Mouse (Mus musculus) adrenal gland, adult (tissue): ENCODE data around the gene Chac1.
A peak's percentile ranks its signal among the peaks of the same experiment; 100 is the strongest.

Source experiments
- DNase-seq, 2 experiments: peaks; one replicate each; pipeline ENCODE4 v3.0.0; 2022 to 2023; ENCODE audit warnings: low spot score in 1 of 2; ENCODE audit not compliant: inconsistent age in 2 of 2

Gene Chac1

DNA sequence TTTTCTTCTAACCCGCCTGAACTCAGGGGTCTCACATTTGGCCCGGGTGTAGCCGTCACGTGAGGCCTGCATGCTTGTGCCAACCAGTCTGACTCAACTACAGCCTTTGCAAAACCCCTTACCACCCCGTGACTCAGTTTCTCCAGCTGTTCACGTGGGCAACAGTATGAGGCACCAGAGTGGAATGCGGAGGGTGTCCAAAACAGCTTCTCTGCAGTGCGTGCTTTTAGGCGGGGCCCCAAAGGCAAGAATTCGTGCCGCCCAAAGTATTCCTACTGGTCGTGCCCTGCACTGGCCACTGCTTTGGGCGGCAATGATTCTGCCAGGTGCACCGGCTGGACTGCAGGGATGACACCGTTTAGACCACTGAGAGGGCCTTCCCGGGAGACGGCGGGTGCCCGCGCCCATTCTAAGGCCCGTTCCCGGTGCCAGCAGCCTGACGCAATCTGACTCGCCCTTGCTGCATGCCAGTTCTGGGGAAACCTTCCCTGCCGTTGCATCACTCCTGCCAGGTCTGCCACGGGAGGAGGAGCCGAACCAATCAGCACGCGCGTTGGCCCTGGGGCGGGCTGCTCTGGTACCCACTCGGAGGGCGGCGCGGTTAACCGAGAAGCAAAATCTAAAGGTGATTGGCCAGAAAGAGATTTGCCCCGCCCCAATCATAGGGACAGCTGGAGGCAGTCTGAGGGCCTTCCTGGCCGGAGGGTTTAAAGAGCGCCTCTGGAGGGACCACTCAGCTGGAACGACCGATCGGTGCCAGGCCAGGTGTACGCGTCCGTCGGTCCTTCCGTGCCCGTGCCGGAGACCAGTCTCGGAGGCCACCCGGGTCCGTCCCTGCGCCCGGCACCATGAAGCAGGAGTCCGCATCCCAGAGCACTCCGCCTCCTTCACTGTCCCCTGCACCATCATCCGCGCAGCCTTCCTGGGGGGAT, at the start of gene Chac1:
Chac1 (plus strand) TSS at position 675 of the 932 bp plus-strand sequence.
- peak; percentile 95 to 98 for DNase-seq

- DNase-seq, result peak; percentile 29 to 72
These were observed 48.2 kb upstream of the Chac1 start for GRCm38 (mm10) chr2:119302876-119303275.

DNA sequence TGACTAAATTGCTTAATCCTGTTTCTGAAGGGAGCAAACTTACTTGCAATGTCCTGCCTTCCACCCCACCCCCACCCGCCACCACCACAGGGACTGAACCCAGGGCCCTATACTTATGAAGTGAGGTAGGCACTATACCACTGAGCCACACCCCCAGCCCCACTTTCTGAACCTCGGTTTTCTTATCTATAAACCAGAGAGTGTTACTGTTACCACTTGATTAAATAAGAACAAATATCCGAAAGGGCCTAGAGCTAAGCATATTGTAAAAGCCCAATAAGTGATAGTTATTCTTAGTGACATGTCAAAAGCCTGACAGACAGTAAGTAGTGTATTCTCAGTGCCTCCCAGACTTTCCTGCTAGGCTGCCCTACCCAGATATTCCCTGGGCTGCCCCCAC, 46.6 kb upstream of the Chac1 start:
- peak in 1 of 2 experiments; percentile 23 for DNase-seq

DNA sequence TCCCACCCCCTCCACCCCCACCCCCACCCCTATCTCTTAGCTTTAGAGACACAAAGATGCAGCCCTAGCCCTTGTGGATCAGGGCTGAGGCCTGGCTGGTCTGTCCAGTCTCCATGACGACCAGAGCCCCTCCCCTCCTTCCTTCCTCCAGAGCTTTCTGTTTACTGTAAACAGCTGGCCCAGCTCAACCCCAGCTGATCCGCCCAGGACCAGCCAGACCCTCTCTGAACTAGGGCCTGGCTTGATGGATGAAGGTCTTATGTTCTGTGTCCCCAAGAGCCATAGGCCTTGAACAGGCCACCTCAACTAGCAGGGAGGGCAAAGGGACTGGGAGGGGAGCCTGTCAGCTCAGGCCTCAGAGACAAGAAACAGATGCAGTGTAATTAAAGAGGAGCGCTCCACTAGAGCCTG, 46.2 kb upstream of the Chac1 start:
- peak; percentile 52 to 69 for DNase-seq

GRCm38 (mm10) chr2:119311544-119311943, 39.5 kb upstream of the Chac1 start:
- peak; percentile 54 to 78 for DNase-seq

- DNase-seq, result no peak
These were observed 38.6 kb upstream of the Chac1 start for GRCm38 (mm10) chr2:119312380-119312958.

DNA sequence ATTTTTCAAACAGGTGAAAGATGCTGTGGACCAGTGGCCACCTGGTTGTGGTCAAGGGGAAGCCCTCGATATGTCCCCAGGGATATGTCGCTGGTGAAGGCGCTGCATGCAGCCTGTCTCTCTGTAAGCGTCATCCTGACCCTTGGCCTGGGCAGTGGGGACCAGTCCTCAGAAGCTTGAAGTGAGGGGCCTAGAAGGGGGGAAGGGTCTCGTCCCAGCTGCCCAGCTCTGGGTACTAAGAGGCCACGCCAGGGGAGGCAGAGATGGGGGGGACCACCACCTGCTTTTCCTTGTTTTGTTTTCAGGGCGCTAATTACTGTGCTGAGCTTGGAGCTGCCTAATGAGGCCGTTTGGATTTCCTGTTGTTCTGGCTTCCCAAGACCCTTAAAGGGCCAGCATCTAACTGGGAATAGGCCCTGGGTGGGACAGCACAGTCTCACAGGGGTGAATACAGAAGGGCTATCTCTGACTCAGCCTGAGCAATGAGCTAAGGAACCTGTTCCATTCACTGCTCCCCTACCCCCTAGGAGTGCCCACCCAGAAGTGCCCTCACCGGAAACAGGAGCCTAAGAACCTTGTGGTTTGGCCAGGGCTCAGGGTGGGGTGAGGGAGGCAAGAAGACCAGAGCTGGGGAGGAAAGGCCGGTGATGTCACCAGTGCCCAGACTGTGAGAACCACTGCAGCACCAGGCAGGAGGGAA, 37.1 kb upstream of the Chac1 start:
- DNase-seq, result no peak

DNA sequence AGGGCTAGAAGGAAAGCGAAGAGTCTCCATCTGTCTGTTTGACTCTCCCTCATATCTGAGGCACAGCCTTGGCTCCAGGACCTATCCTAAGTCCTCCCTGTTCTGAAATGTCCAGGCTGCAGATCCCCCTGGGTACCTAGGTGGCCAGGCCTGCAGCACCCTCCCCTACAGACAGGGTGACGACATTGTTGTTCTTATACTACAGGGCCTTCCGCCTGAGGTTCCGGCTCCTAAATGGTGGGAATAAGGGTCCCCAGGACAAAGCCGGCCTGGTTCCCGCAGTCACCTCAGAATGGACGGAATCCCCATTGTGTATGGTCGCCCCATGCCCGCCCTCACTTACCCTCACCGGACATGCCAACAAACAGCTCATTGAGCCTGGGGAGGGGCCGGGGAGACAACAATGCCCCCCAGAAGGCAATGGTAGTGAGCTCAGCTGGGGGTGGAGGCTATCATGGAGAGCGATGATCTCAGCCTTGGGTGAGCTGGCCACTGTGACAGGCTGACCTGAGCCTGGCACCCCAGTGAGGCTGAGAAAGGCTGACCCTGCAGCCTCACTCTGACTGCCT, 36.2 kb upstream of the Chac1 start:
- DNase-seq, result no peak

DNA sequence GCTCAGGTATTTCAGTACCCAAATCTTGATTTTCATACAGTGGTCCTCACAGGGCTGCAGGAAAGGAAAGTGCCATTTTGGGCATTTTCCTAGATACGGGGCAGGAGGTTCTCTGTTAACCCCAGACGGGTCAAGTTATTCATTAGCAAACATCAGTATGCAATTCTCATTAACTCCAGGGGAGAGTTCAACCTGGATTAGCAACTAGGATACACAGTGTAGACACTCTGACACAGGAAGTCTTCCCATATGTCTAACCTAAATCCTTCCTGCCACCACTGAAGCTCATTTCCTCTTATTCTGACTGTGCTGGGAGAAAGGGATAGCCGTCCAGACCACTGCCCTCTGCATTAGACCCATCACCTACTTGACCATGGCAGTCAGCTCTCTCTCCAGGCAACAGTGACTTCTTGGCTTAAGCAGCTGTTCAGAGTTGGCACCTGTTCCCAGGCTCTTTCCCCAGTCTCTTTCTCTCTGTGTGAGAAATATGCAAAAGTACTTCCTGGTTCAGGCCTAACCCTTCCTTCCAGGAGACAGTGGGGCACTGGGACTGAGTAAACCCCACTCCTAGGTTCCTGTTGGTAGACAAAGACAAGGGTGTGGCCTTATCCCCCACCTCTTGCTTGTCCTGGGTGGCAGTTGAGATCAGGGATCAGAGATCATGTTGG, 32.9 kb upstream of the Chac1 start:
- no peak for DNase-seq

- DNase-seq, result peak in 1 of 2 experiments; percentile 55
These were observed 30.5 kb upstream of the Chac1 start for GRCm38 (mm10) chr2:119320571-119320970.

GRCm38 (mm10) chr2:119321771-119322586, 29.1 kb upstream of the Chac1 start:
- DNase-seq, result peak in 1 of 2 experiments; percentile 41

GRCm38 (mm10) chr2:119322587-119323300, 28.3 kb upstream of the Chac1 start:
- peak in 1 of 2 experiments; percentile 70 for DNase-seq

DNA sequence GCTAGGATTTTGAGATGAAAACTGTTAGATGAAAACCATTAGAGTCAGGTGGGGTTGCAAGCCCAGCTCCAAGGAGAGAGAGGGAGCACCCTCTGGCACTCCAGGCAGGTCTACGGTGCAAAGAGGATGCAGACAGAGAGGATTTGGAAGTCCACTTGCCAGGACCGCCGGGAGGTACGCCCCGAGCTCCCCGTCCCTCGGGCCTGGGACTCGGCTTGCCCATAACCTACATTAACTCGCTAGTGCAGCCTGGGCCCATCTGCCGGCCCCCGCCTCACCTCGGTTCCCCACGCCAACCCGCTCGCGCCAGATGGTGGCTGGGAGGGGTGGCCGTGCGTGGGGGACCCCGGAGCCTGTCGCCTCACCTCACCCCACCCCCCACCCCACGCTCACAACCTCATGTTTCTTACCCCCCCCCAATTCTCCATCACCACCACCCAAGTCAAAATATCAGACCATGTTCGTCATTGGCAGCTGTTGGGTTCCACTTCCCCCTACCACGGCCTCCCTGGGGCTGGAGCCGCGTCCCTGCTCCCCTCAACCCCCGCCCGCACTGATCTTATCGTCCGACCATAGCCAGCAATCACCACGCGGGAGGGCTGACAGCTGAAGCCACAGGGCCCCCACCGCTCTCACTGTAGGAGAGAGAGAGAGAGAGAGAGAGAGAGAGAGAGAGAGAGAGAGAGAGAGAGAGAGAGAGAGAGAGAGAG, 27.0 kb upstream of the Chac1 start:
- no peak for DNase-seq

DNA sequence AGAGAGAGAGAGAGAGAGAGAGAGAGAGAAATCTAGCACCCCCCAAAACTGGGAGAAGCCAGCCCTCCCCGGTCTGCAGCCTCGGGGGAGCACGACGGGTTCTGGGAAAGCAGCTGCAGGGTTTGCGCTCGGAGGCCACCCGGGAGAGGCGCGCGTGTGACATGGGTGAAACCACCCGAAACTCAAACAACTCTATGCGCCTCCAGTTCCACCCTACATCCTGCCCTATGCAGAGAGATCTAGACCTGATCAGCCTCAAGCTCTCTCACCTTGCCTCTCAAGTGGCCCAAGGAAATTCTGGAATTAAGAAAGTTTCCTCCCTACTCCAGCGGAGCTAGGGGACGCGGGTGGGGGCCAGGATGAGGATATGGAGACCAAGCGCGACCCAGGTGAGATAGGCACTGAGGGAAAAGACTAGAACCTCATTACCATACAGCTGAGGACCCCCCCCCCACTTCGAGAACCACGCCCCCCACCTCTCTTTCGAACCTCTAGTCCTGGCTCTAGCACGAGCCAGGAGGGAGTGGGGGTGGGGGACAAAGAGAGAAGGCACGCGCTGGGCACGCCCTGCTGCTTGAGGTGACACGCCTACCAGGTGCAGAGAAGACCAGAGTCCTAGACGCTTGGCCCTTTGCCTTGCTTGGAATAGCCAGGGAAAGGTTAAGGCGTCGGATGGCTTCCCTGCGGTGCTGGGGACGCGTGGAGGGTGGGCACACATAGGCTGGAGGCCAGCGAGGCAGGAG, 26.3 kb upstream of the Chac1 start:
- peak in 1 of 2 experiments; percentile 44 for DNase-seq

- DNase-seq, result peak; percentile 78 to 83
These were observed 25.4 kb upstream of the Chac1 start, which contains the start of gene Dll4 for GRCm38 (mm10) chr2:119325568-119326143. Dll4 (plus strand) TSS chr2:119325784.

- DNase-seq, result peak in 1 of 2 experiments; percentile 68
These were observed 24.6 kb upstream of the Chac1 start for GRCm38 (mm10) chr2:119326161-119327101.
